Mouse (Mus musculus) ES-Bruce4 (cell line): ENCODE data around the gene Rnf25.

Experiments
- EP300 ChIP-seq: IDR thresholded peaks from 2 replicates; pipeline ENCODE4 v1.6.1; 2011; ENCODE audit warnings: low read depth, low read length; ENCODE audit not compliant: insufficient read depth
- POLR2A ChIP-seq: IDR thresholded peaks from one replicate; pipeline ENCODE4 v1.8.1; 2011; ENCODE audit warnings: low read length; ENCODE audit not compliant: insufficient read depth

DNA sequence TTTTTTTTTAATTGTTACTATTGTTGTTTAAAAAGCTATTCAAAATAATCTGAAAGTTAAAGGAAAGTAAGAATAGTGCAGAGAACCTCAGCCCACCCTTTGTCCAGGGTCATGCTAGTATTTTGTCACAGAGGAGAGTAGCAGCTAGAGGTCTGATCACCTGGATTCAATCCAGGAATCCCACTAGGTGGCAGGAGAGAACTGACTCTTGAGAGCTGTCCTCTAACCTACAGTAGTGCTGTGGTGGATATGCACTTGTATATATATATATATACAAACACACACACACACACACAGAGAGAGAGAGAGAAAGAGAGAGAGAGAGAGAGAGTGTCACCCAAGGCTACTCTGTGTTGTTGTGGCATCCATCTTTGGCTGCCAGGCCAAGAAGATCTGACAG lies 42.7 kb upstream of the Rnf25 start:
- no peak for TF ChIP-seq EP300
- no peak for TF ChIP-seq POLR2A
